Mouse (Mus musculus) E14TG2a.4 (cell line): Measurements from ENCODE around the gene Pxn.

Experiments used
- CTCF ChIP-seq: conservative IDR thresholded peaks from 2 replicates; pipeline ENCODE4 v1.5.1; 2014; ENCODE audit warnings: low read length
- POU5F1 ChIP-seq: IDR thresholded peaks from 2 replicates; pipeline ENCODE4 v1.6.1; 2014; ENCODE audit warnings: low read length, borderline replicate concordance

- TF ChIP-seq CTCF (no peak), POU5F1 (no peak)
Observed at GRCm38 (mm10) chr5:115548501-115549285, 42.2 kb downstream of the Pxn start.
